Mouse (Mus musculus) kidney, postnatal 25 days (tissue): Measurements from ENCODE around the gene Dennd5b.
A peak's percentile ranks its signal among the peaks of the same experiment; 100 is the strongest.

ENCODE experiments used
- DNase-seq, 2 experiments: peaks; one replicate each; pipeline ENCODE4 v3.0.0; 2021; ENCODE audit warnings: mixed read lengths in 2 of 2

Gene Dennd5b

DNA sequence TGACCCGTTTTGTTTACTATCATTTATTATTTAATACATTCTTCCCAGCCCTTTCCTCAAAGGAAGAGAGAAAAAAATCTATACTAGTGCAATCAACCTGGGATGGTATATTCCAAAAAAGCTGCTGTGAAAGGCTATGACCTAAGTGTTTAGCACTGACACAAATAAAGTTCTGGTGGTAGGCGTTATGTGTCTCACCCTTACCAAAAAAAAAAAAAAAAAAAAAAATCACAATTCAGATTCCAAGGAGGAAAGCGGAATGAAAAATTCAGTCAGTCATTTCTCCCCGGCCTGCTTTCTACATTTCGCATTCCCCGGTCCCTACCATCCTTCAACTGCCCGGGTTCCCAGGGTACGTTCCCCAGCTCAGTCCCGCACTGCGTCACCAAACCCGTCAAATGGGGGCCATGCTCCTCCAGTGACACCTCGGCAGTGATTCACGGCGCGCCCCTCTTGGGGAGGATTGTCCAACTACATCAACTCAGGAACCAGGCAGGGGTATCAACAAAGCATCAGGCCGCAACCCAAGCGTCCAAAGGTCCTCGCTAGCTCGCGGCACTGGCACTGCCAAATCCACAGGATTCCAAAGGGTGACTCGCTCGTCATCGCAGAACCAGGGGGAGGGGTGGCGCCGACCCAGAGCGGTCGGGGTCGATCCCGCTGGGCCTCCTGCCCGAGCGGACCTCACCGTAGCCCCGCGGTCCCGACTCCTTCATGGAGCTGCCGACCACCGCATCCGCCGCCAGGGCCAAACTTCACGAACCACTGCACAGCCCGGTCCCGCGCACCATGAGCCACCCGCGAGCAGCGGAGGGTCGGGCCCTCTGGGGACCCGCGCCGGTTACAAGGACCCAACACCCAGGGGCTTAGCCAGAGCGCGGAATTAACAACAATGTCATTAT, 1.1 kb downstream of the Dennd5b start:
- peak; percentile 82 to 91 for DNase-seq

- DNase-seq = no peak
Observed at GRCm38 (mm10) chr6:149098993-149099392, 2.5 kb downstream of the Dennd5b start.

DNA sequence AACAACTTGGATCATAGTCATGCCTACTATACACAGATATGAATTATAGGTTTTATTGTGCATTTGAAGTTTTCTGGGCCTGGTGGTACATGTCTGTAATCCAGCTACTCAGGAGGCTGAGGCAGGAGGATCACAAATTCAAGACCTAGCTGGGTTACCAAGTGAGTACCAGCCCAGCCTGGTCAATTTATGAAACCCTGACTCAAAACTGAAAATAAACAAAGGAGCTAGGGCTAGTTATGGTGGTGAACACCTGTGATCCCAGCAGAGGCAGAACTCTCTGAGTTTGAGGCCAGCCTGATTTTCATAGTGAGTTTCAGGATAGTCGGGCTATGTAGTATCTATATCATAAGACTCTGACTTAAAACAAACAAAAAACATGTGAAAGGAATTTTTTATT, 4.2 kb downstream of the Dennd5b start:
- DNase-seq = no peak

GRCm38 (mm10) chr6:149096233-149096632, 5.2 kb downstream of the Dennd5b start:
- no peak for DNase-seq

GRCm38 (mm10) chr6:149095389-149095788, 6.1 kb downstream of the Dennd5b start:
- peak in 1 of 2 experiments; percentile 32 for DNase-seq

DNA sequence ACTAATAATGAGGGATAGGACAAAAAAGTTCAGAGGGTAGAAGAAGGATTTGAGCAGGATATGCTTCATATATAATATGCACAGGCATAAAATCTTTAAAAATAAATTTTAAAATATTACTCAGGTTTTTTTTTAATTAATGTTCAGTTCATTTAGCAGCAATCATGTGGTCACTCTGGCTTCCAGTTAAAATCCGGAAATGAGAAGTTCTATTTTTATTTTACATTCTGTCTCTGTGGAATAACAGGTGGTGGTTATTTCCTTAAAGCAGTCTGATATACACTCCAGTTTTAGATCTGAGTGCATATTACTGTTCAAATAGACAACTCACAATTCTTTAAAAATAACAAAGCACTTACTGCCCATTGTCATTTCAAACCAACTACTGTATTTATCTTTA, 6.9 kb downstream of the Dennd5b start:
- DNase-seq = no peak

DNA sequence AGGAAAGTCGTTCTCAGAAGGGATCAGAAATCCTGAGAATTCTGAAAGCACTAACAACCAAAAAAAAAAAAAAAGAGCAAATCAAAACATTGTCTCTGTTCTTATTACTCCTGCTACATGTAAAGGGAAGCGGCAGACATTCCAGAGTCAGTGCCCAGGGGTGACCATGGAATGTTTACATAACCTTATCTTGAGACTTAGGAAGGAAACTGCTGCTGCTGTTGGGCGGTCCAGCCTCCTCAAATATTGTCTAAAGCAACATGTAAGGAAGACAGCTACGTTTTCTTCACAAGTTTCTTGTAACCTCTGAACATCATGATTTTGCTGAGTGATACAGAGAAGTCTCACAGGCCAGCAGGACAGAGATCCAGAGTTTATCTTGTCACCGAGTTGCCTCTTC, 8.0 kb downstream of the Dennd5b start:
- DNase-seq = peak; percentile 37 to 57

GRCm38 (mm10) chr6:149092406-149092805, 9.1 kb downstream of the Dennd5b start:
- DNase-seq = no peak

GRCm38 (mm10) chr6:149077136-149077808, 24.2 kb downstream of the Dennd5b start:
- DNase-seq = no peak

DNA sequence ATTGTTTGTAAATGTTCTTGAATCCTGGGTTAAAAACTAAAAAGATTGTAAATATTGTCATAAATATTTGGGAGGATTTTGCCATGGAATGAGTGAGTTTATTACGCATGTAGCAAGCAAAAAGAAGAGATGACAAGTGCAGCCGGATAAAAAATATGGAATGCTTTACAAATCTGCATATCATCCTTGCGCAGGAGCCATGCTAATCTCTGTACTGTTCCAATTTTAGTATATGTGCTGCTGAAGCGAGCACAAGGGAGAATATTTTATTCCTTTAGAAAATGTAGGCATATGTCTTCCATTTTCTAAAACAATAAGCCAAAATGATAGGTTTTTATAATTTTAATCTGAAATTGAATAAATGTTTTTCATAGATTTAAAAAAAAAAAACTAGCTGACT, 27.6 kb downstream of the Dennd5b start:
- no peak for DNase-seq

DNA sequence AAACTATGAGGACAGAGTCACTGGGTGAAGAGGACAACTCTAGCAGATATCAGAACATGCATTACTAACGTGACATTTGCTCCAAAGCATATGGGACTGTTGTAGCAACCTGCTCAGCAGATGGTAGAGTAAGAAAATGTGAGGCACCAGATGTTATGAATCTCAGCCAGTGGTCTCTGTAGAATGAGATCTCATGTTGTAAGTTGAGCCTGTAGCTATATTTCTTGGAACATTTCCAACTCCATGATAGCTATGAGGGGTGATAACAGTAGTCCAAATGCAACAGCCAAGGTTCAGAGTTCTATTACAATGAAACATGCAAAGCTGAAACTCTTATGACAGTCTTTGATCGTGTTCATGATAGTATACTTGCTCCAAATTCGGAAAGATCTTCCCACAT, 28.6 kb downstream of the Dennd5b start:
- no peak for DNase-seq

- DNase-seq = no peak
Observed at GRCm38 (mm10) chr6:149070592-149071124, 30.8 kb downstream of the Dennd5b start.

DNA sequence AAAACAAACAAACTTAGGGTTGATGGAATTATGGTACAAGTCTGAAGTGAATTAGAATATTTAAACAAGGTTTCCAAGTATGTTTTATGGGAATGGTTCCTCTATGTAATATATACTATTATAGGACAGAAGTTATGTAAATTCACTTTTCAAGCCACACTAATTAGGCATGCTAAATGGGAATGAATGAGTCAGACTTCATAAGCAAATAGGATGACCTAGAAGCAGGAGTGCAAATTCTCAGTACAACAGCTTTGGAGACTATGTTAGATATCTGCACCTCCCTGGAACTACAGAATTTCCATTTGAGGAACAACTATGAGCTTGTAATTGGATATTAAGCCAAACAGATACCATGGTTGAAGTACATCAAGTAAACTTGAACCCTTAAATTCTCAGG, 38.1 kb downstream of the Dennd5b start:
- no peak for DNase-seq

DNA sequence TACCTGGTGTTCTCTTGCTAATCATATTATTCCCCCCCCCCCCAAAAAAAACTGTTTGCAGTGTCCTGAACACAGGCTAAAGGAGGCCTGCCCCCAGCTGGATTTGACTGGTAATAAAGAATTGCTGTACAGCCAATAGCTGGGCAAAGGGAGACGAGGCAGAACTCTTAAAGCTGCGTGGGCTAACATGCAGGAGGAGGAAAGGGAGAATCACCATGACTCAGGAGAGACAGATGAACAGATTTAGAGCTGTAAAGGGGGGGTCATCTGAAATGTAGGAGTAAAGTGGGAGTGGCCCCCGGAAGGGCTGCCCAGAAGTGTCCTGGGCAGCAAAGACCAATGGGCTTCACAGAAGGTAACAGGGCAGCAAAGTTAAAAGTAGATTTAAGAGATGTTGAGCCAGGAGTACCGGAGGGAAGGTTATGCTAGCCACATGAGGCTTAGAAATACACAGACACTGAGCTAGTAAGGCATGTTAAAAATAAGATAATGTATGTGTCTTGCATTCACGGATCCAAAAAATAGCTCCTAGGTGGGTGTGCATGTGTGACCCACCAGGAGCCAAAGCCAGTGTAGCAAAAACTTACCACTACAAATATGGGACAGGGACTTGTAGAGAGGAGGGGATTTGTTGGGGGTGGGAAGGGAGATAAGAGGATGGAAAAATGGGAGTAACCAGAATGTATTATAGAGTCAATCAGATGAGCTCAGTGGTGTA, 40.7 kb downstream of the Dennd5b start:
- DNase-seq = no peak

DNA sequence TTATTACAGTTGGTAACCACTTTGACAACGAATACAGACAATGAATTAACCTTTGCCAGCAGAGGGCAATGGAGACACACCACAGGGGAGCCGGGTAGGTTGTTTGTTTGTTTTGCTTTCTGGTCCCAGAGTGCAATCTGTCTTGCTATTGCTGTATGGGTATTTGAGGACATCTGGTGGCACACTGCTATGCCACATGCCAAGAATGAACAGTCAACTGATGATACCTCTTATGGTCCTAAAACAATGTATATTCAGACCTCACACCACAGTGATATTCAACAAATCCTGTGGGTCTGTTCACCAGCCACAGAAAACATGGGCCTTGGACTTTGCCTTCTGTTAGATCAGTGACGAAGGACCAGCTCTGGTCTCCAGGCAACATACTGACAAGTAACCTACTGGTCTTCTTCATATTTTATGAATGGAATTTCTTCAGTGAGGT, 43.5 kb downstream of the Dennd5b start:
- peak; percentile 53 to 63 for DNase-seq

DNA sequence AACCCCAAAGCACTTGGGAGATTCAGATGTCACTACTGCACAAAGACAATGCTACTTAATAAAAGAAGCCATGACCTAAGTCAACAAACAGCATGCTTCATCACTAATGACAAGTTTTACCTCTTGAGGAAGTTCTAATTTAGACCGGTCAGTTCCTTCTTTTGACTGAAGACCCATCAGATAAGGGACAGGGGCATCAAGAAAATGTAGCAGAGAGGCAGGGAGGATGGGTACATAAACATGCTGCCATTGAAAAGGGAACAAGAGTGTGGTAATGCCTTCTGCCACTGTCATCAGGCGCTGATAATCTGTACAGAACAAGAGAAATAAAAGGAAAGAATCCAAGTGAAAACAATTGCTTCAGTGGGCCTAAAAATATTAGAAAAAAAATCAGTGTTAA, 46.7 kb downstream of the Dennd5b start:
- no peak for DNase-seq

- no peak for DNase-seq
Observed at GRCm38 (mm10) chr6:149050978-149051723, 50.3 kb downstream of the Dennd5b start.

DNA sequence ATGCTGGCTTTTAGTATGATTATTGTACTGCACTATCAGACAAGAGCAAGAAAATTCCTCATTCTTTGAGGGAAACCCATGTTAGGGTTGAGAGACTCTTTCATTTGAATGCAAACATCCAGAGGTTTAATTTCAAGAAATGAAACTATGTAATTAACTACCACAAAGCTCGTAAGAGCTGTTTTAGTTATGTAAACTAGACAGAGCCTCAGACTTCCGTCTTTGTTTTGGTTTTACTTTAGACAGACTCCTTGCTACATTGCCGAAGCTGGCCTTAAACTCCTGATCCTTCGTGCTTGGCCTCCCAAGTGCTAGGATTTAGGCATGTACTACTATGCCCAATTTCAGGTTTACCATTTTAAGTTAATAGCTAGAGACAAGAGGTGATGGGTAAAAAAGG, 61.4 kb downstream of the Dennd5b start:
- no peak for DNase-seq

DNA sequence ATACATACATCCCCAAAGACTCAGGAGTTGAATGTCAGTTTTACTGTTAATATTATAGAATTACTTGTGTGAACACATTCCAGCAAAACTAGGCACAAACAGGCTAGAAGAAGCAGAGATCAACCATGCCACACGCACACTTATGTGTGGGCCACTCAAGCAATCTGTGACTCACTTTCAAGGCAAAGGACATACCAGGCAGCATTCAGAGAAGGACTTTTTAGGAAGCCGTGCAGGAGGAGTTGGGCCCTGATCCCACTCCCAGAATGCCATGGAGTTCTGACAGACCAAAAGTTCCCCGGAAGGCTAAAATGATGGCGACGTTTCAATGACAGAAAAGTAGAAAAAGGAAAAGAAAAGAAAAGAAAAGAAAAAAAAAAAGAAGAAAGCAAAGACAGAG, 69.3 kb downstream of the Dennd5b start:
- DNase-seq = no peak

DNA sequence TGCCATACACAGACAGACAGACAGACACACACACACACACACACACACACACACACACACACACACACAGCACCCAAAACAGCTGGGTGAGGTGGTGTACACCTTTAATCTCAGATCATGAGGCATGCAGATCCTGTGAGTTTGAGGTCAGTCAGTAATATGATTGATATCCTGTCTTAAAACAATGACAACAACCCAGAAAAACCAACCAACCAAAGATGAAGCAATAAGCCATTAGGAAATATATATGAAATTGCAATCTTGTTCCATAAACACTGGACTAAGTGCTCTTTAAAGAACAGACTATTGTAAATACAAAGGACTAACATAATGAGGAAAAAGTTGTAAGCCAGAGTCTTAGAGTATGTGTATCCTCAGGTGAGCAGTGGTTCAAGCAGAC, 70.1 kb downstream of the Dennd5b start:
- DNase-seq = no peak

- DNase-seq = no peak
Observed at GRCm38 (mm10) chr6:149018431-149018830, 83.0 kb downstream of the Dennd5b start.

DNA sequence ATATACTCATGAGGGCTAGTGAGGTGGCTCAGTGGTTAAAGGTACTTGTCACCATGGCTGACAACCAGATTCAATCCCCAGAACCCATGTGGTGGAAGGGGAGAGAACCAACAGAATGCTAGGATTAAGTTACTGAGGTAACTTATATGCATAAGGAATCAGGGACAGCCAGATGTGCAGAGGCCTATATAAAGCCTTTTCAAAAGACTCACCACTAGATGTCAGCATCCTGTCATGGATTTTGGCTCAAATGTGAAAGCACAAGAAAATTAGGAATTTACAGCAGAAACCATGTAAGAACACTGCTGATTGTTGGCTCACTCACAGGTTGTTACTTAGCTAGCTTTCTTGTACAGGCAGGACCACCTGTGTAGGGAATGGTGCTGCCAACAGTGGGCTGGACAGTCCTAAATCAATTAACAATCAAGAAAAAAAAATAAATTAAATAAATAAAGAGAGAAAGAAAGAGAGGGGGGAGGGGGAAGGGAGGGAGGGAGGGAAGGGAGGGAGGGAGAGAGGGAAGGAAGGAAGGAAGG, 90.6 kb downstream of the Dennd5b start:
- peak in 1 of 2 experiments; percentile 4 for DNase-seq
